Mouse (Mus musculus): ENCODE measurements at regions not wholly inside any gene's neighbourhood (a gene's known extent, or its start where the extent isn't known, plus 50 kb on each side); places are given as distances from the start of the nearest gene placed in this dataset.

- TF ChIP-seq CTCF (conservative IDR thresholded peaks at IDR 0.05; ENCODE audit: low read length) (no peak), POU5F1 (IDR thresholded peaks at IDR 0.05; ENCODE audit: borderline replicate concordance, low read length) (no peak)
Measured at GRCm38 (mm10) chr9:32958716-32959115, 322.7 kb downstream of the Ets1 start.
